Mouse (Mus musculus) E14TG2a.4 (cell line): ENCODE results near the gene Sem1.

Experiments
- CTCF ChIP-seq: conservative IDR thresholded peaks from 2 replicates; pipeline ENCODE4 v1.5.1; 2014; ENCODE audit warnings: low read length
- NANOG ChIP-seq: IDR thresholded peaks from 2 replicates; pipeline ENCODE4 v1.6.1; 2014; ENCODE audit warnings: borderline replicate concordance, low read length, mixed read lengths
- POU5F1 ChIP-seq: IDR thresholded peaks from 2 replicates; pipeline ENCODE4 v1.6.1; 2014; ENCODE audit warnings: low read length, borderline replicate concordance

- TF ChIP-seq CTCF (no peak), POU5F1 (no peak), NANOG (no peak)
Observed at GRCm38 (mm10) chr6:6581849-6582248, 3.4 kb upstream of the Sem1 start.
